Mouse (Mus musculus) E14TG2a.4 (cell line): ENCODE measurements at regions not wholly inside any gene's neighbourhood (a gene's known extent, or its start where the extent isn't known, plus 50 kb on each side); places are given as distances from the start of the nearest gene placed in this dataset.

Experiments
- H3K27me3 ChIP-seq: 2 replicates; pipeline ENCODE4 v1.6.1; 2014; ENCODE audit warnings: low read length, control low read depth; ENCODE audit not compliant: insufficient read depth
- H3K36me3 ChIP-seq: 2 replicates; pipeline ENCODE4 v1.6.1; 2014; ENCODE audit warnings: low read length, control low read depth; ENCODE audit not compliant: insufficient read depth
- H3K4me1 ChIP-seq: replicated peaks from 2 replicates; pipeline ENCODE4 v1.6.1; 2014; ENCODE audit warnings: low read depth, low read length, control low read depth
- H3K4me3 ChIP-seq: replicated peaks from 2 replicates; pipeline ENCODE4 v1.5.1; 2014; ENCODE audit warnings: mild to moderate bottlenecking, low read length
- H3K9me3 ChIP-seq: 2 replicates; pipeline ENCODE4 v1.6.1; 2014; ENCODE audit warnings: low read length, control low read depth
- CTCF ChIP-seq: conservative IDR thresholded peaks from 2 replicates; pipeline ENCODE4 v1.5.1; 2014; ENCODE audit warnings: low read length
- NANOG ChIP-seq: IDR thresholded peaks from 2 replicates; pipeline ENCODE4 v1.6.1; 2014; ENCODE audit warnings: borderline replicate concordance, low read length, mixed read lengths
- POU5F1 ChIP-seq: IDR thresholded peaks from 2 replicates; pipeline ENCODE4 v1.6.1; 2014; ENCODE audit warnings: low read length, borderline replicate concordance

- Histone ChIP-seq H3K4me1 (no peaks in the 10 kb centered on the region), H3K36me3 (no peaks in the 10 kb centered on the region), H3K4me3 (no peak overlapping the region), H3K9me3 (no peaks in the 10 kb centered on the region), H3K27me3 (no peaks in the 10 kb centered on the region)
- TF ChIP-seq CTCF, result no peak
- TF ChIP-seq NANOG, result no peak
- no peak for TF ChIP-seq POU5F1
Measured at GRCm38 (mm10) chr10:25051368-25051874, 124.1 kb upstream of the Arg1 start.

DNA sequence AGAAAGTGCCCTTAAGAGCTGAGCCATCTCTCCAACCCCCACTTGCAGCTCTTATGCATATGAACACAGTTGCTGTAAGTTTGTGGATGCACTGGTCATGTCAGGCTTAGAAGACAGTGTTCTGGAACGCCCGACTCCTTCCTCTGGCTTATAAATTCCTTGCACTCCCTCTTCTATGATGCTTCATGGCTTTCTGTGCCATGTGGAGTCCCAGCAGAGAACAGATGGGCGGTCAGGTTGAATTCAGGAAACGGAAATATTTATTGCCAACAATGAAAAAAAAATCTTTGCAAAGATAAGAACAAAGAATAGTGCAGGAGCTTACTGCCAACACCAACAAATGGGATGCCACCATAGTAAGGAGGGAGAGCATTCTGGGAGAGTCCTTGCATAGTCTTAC, 113.9 kb upstream of the Arg1 start:
- Histone ChIP-seq H3K36me3 (no peaks in the 10 kb centered on the region), H3K9me3 (no peaks in the 10 kb centered on the region), H3K4me3 (no peak overlapping the region), H3K27me3 (0 out of 2 replicates have a peak, but pooled peaks cover 2% of the 10 kb centered on the region), H3K4me1 (no peaks in the 10 kb centered on the region)
- TF ChIP-seq POU5F1 (no peak), CTCF (no peak), NANOG (no peak)

- H3K27me3 ChIP-seq, result 0 out of 2 replicates have a peak, but pooled peaks cover 5% of the 10 kb centered on the region
- H3K4me1 ChIP-seq, result no peaks in the 10 kb centered on the region
- no peak overlapping the region for H3K4me3 ChIP-seq
- H3K9me3 ChIP-seq, result no peaks in the 10 kb centered on the region
- H3K36me3 ChIP-seq, result no peaks in the 10 kb centered on the region
- no peak for TF ChIP-seq CTCF
- TF ChIP-seq POU5F1, result no peak
- no peak for TF ChIP-seq NANOG
Measured at GRCm38 (mm10) chr10:25039926-25040325, 112.6 kb upstream of the Arg1 start.

- H3K36me3 ChIP-seq, result no peaks in the 10 kb centered on the region
- TF ChIP-seq POU5F1 (no peak), NANOG (no peak), CTCF (no peak)
- H3K4me1 ChIP-seq, result no peaks in the 10 kb centered on the region
- H3K4me3 ChIP-seq, result no peak overlapping the region
- H3K27me3 ChIP-seq, result 0 out of 2 replicates have a peak, but pooled peaks cover 5% of the 10 kb centered on the region
- no peaks in the 10 kb centered on the region for H3K9me3 ChIP-seq
Measured at GRCm38 (mm10) chr10:25036928-25037327, 109.6 kb upstream of the Arg1 start.

GRCm38 (mm10) chr10:25035363-25035762, 108.1 kb upstream of the Arg1 start:
- Histone ChIP-seq H3K4me1 (no peaks in the 10 kb centered on the region), H3K9me3 (peaks cover 8% of the 10 kb centered on the region; the same call in 1 of the 2 replicates), H3K36me3 (no peaks in the 10 kb centered on the region), H3K27me3 (0 out of 2 replicates have a peak, but pooled peaks cover 3% of the 10 kb centered on the region), H3K4me3 (no peak overlapping the region)
- TF ChIP-seq CTCF, result no peak
- TF ChIP-seq POU5F1, result no peak
- no peak for TF ChIP-seq NANOG

- Histone ChIP-seq H3K27me3 (0 out of 2 replicates have a peak, but pooled peaks cover 3% of the 10 kb centered on the region), H3K36me3 (no peaks in the 10 kb centered on the region), H3K4me3 (no peak overlapping the region), H3K4me1 (peaks cover 20% of the 10 kb centered on the region), H3K9me3 (peaks cover 8% of the 10 kb centered on the region; the same call in 1 of the 2 replicates)
- TF ChIP-seq POU5F1, result no peak
- no peak for TF ChIP-seq CTCF
- TF ChIP-seq NANOG, result no peak
Measured at GRCm38 (mm10) chr10:25032625-25033024, 105.3 kb upstream of the Arg1 start.

DNA sequence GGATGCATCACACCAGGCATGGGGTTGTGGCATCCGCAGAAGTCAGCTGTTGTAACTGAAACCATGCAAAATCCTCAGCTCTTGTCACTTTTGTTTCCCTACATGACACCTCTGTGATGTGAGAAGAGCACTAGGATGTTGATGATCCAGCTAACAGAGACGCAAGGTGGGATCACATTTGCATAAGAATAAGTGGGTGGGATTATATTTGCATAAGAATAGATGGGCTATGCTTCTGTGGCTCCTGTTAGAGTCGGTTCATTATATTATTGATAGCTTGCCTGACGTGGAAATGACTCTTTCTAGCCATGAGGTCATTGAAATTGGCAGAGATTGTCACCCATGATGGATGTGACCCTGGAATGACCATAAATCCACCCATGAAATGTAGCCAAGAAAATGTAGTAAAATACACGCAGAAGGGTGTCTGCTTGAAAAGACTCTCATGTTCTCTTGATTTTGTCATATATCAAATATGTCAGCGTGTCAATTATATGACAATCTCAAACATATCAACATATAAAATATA, 102.2 kb upstream of the Arg1 start:
- peak overlapping the region; percentile 32; the same call in 1 of the 2 replicates for H3K4me3 ChIP-seq

DNA sequence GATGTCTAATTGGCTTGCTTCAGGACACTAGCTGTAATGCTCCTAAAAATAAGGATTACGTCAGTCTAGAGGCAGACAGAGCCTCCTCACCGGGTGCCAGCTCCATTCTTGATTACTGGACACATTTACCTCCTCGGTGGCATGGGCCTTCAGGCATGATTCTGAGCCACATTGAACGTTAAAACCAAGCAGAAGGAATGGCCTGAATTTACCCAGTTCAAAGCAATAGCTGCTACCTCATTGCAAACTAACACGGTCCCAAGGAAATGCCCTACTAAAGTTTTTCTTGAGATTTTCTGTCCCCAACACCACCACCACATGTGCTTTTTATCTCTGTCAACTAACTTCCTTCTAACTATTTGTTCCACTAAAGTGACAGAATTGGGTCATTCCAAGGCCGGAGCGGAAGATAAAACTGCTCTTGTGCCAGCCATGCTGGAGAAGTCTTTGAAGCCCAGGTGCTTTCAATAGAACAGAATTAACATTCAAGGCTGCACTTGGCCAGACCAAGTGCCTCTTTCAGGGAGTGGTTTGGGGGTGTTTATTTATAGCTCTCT, 96.4 kb upstream of the Arg1 start:
- H3K9me3 ChIP-seq, result 0 out of 2 replicates have a peak, but pooled peaks cover 6% of the 10 kb centered on the region
- no peak for TF ChIP-seq NANOG
- TF ChIP-seq CTCF, result no peak
- TF ChIP-seq POU5F1, result no peak
- no peak overlapping the region for H3K4me3 ChIP-seq
- H3K27me3 ChIP-seq, result no peaks in the 10 kb centered on the region
- peaks cover 36% of the 10 kb centered on the region for H3K4me1 ChIP-seq
- no peaks in the 10 kb centered on the region for H3K36me3 ChIP-seq

More for the DNA sequence above, 102.2 kb upstream of the Arg1 start:
- peaks cover 33% of the 10 kb centered on the region for H3K4me1 ChIP-seq
- H3K36me3 ChIP-seq, result no peaks in the 10 kb centered on the region
- peaks cover 14% of the 10 kb centered on the region; the same call in 1 of the 2 replicates for H3K9me3 ChIP-seq
- peak; percentile 95 for TF ChIP-seq NANOG
- no peak for TF ChIP-seq CTCF
- TF ChIP-seq POU5F1, result peak; percentile 99
- H3K27me3 ChIP-seq, result no peaks in the 10 kb centered on the region

DNA sequence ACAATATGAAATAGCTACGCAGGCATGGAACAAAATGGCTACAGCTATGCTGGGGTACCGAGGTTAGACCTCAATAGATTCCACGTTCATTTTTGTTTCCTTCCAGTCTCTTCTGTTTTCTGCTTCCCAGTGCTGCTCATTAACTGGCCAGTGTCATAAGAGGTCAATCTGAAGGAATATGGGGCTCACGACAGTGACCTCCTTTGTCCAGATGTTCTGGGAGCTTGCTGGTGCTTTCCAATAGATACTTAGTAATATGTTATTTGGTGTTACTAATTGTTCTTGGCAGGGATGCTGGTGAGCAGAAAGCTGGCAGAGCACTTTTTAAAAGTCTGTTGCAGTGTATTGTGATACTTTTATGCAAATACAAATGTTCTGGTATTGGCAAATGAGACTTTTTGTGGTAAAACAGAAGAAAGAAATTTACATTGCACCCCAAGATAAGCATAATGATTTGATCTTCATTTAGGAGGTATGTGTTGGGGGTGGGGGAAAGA, 95.8 kb upstream of the Arg1 start:
- H3K4me3 ChIP-seq, result no peak overlapping the region
- no peaks in the 10 kb centered on the region for H3K27me3 ChIP-seq
- 0 out of 2 replicates have a peak, but pooled peaks cover 6% of the 10 kb centered on the region for H3K9me3 ChIP-seq
- TF ChIP-seq NANOG (no peak), POU5F1 (no peak), CTCF (no peak)
- H3K4me1 ChIP-seq, result peaks cover 30% of the 10 kb centered on the region
- no peaks in the 10 kb centered on the region for H3K36me3 ChIP-seq

DNA sequence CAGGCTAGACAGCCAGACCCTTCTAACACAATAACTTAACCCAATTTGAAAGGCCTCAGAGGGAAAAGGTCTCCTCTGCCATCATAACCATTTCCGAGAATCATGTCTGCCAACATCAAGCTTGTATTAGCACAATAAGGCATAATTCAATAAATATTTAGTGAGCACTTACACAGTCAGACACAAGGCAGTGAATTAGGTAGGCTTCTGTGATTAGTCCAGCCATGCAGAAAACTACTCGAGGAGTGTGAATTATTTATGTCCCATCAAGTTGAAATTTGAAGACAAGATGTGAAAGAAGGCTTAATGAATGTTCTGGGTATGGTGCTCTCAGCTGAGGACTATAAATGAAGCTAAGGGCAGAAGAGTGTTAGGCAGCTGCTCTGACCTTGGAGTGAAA, 91.7 kb upstream of the Arg1 start:
- no peak overlapping the region for H3K4me3 ChIP-seq
- peaks cover 12% of the 10 kb centered on the region for H3K4me1 ChIP-seq
- no peaks in the 10 kb centered on the region for H3K36me3 ChIP-seq
- TF ChIP-seq POU5F1, result no peak
- no peak for TF ChIP-seq CTCF
- TF ChIP-seq NANOG, result no peak
- H3K9me3 ChIP-seq, result no peaks in the 10 kb centered on the region
- no peaks in the 10 kb centered on the region for H3K27me3 ChIP-seq
